ENCODE assay signal across 12 mouse cellular contexts in the genomic region with DNA sequence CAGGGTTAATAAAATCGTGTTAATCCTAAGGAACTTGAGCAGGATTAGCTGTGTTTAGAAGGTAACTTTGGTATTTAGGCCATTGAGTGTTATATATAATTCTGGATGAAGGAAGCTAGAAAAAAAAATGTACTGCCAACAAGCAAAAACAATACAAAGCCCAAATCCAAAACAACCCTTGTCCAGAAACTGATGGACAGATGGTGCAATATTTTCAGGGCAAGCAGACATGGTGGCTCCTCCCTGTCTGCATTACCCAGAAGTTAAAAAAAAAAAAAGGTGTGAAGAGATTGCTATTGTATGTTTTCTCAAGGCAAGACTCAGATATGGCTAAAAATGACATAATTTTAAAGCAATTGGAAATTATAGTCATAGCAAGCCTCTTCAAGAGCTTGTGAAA.
"Had no signal": no experiment of that assay in that cellular context is flagged by ENCODE, and none has a peak within 500 bp of the region (broad histone marks: within the 10 kb centered on the region; RNA-seq: fewer than 3 reads in every experiment).

No protein-coding gene starts in this region.

- H3K4me1 ChIP-seq: limb, embryonic 15.5 days; liver, embryonic 12.5 days; neural tube, embryonic 12.5 days had no signal

- H3K9ac ChIP-seq: limb, embryonic 15.5 days; liver, embryonic 12.5 days; lung, embryonic 14.5 days; midbrain, embryonic 13.5 days; neural tube, embryonic 12.5 days; stomach, embryonic 15.5 days had no signal

- H3K27me3 ChIP-seq: limb, embryonic 15.5 days; liver, embryonic 12.5 days; neural tube, embryonic 12.5 days; stomach, embryonic 15.5 days had no signal

- H3K4me3 ChIP-seq: left cerebral cortex, adult 2 months; limb, embryonic 15.5 days; liver, embryonic 12.5 days; midbrain, embryonic 13.5 days; myocyte; neural tube, embryonic 12.5 days; stomach, embryonic 15.5 days had no signal

- H3K36me3 ChIP-seq: limb, embryonic 15.5 days; liver, embryonic 12.5 days; midbrain, embryonic 13.5 days; neural tube, embryonic 12.5 days; stomach, embryonic 15.5 days had no signal

- ATAC-seq: liver, embryonic 12.5 days; midbrain, embryonic 13.5 days had no signal

- H3K4me2 ChIP-seq: limb, embryonic 15.5 days; liver, embryonic 12.5 days; lung, embryonic 14.5 days; midbrain, embryonic 13.5 days; neural tube, embryonic 12.5 days; stomach, embryonic 15.5 days had no signal

- H3K9me3 ChIP-seq: limb, embryonic 15.5 days; liver, embryonic 12.5 days; midbrain, embryonic 13.5 days; neural tube, embryonic 12.5 days; stomach, embryonic 15.5 days had no signal

- DNase-seq: kidney, adult 8-10 months; kidney, postnatal 25 days; lung, embryonic 14.5 days; thymus, adult 2 months; thymus, postnatal 25 days had no signal

- H3K27ac ChIP-seq: left cerebral cortex, adult 2 months; limb, embryonic 15.5 days; liver, embryonic 12.5 days; midbrain, embryonic 13.5 days; neural tube, embryonic 12.5 days; stomach, embryonic 15.5 days had no signal
